Mouse (Mus musculus): Measurements from ENCODE around the gene Agtrap. TPM values are rescaled to one million over a fixed set of nuclear protein-coding genes. Genes with fewer than 3 reads are reported as not detected.
"Not testable (repeated sequence)": the region's sequence is repeated elsewhere in the genome, so short reads cannot be mapped to it uniquely, and the experiment has no call there.

The Agtrap gene
- polyA plus RNA-seq, 1 experiment from 2014 or later: 2.6 TPM

DNA sequence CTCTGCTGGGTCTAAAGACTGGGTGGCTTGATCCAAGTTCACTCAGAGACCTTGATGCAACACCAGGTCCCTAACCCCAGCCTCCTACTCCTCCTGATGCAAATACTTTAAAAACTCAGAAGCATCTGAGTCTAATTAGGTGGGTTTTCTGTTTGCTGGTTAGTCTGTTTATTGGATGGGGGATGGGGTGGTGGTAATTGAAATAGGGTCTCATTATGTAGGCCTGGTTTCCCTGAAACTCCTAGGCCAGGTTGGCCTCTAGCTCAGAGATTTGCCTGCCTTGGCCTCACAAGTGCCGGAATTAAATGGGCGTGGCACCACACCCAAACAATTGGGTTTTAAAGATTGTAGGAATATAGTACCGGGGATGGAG lies 34.8 kb upstream of the Agtrap start:
- peak overlapping the region; percentile 35; the same call in 1 of the 2 replicates for H3K27ac ChIP-seq (ENCODE audit: low read depth, low read length)
- 49% methylated on average over 3 of the region's 3 CpGs for WGBS
- H3K27me3 ChIP-seq (ENCODE audit: control insufficient read depth, insufficient read depth, low read length): no peaks in the 10 kb centered on the region
- peaks cover 14% of the 10 kb centered on the region; the same call in 1 of the 2 replicates for H3K4me1 ChIP-seq (ENCODE audit: control insufficient read depth, insufficient read depth, low read length)
- H3K9ac ChIP-seq (replicated peaks; ENCODE audit: low read depth, low read length): no peak overlapping the region
- H3K4me3 ChIP-seq (ENCODE audit: low read depth, low read length): no peak overlapping the region
- no peaks in the 10 kb centered on the region for H3K36me3 ChIP-seq (ENCODE audit: control insufficient read depth, insufficient read depth, low read length)
- no peaks in the 10 kb centered on the region for H3K9me3 ChIP-seq (ENCODE audit: control insufficient read depth, low read length)
- no peak for ATAC-seq (ENCODE audit: low read depth)
- H3K4me2 ChIP-seq (ENCODE audit: low read depth, low read length): no peak overlapping the region

DNA sequence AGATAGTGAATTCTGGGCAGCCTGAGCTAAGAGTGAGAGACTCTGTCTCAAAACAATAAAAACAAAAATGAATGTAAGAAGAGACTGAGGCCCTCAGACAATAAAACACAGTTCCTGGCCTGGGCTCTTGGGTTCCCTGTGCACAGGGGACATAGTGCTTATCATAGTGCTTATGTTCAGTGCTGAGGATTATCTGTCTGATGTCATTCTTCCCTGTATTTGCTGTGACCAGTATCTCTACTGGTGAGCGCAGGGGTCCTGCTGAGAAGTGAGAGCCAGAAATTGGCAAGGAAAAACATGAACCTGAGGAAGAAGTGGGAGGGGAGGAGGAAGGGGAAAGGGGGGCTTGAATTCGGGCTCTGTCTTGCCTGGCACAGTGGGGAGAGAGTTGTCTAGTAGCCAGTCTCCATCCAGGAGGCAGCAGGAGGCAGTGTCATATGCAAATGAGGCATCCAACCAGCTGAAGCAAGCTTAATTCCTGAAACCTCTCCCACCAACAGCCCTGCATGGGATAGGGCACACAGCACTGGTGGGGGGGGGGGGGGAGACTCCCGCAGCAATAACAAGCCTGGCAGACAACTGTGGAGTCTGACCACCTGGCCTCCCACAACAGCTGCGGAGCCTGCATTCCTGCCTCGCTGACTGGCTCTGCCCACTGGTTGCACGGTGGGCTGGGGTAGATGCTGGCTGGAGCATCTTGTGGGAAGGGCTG lies 34.3 kb upstream of the Agtrap start:
- Histone ChIP-seq H3K9ac (replicated peaks; ENCODE audit: low read depth, low read length) (no peak overlapping the region), H3K27ac (ENCODE audit: low read depth, low read length) (peak overlapping the region; percentile 64), H3K27me3 (ENCODE audit: control insufficient read depth, insufficient read depth, low read length) (no peaks in the 10 kb centered on the region), H3K4me3 (ENCODE audit: low read depth, low read length) (no peak overlapping the region), H3K4me1 (ENCODE audit: control insufficient read depth, insufficient read depth, low read length) (peaks cover 14% of the 10 kb centered on the region; the same call in 1 of the 2 replicates), H3K9me3 (ENCODE audit: control insufficient read depth, low read length) (no peaks in the 10 kb centered on the region), H3K36me3 (ENCODE audit: control insufficient read depth, insufficient read depth, low read length) (no peaks in the 10 kb centered on the region), H3K4me2 (ENCODE audit: low read depth, low read length) (no peak overlapping the region)
- WGBS: 7% methylated on average over 6 of the region's 6 CpGs
- peak; percentile 78 for ATAC-seq (ENCODE audit: low read depth)

DNA sequence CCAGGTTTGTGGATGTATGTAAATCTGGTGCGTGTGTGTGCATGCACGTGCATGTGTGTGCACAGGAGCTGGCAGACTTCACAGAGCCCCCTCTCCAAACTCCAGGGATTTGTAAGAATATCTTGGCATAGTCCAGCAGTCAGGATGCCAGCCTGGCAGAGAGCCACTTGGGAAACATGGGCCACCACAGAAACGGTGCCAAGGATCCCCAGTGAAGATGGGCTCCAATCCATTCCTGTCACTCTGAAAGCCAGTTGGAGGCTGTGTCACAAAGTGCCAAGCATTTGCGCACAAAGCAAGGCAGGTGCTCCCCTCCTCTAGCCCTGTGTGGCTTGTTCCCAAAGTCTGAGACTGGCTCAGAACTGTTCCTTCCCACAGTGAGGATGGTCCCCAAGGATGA lies 33.5 kb upstream of the Agtrap start:
- Histone ChIP-seq H3K4me1 (ENCODE audit: control insufficient read depth, insufficient read depth, low read length) (peaks cover 9% of the 10 kb centered on the region; the same call in 1 of the 2 replicates), H3K4me3 (ENCODE audit: low read depth, low read length) (no peak overlapping the region), H3K4me2 (ENCODE audit: low read depth, low read length) (no peak overlapping the region), H3K27ac (ENCODE audit: low read depth, low read length) (peak overlapping the region; percentile 64), H3K36me3 (ENCODE audit: control insufficient read depth, insufficient read depth, low read length) (no peaks in the 10 kb centered on the region), H3K9ac (replicated peaks; ENCODE audit: low read depth, low read length) (no peak overlapping the region), H3K27me3 (ENCODE audit: control insufficient read depth, insufficient read depth, low read length) (no peaks in the 10 kb centered on the region), H3K9me3 (ENCODE audit: control insufficient read depth, low read length) (no peaks in the 10 kb centered on the region)
- WGBS: 60% methylated on average over 4 of the region's 4 CpGs
- peak; percentile 47; the same call in 1 of the 2 replicates for ATAC-seq (ENCODE audit: low read depth)

GRCm38 (mm10) chr4:148120555-148120954 lies 32.7 kb upstream of the Agtrap start:
- ATAC-seq (ENCODE audit: low read depth): no peak
- H3K27me3 ChIP-seq (ENCODE audit: control insufficient read depth, insufficient read depth, low read length): no peaks in the 10 kb centered on the region
- H3K4me1 ChIP-seq (ENCODE audit: control insufficient read depth, insufficient read depth, low read length): peaks cover 10% of the 10 kb centered on the region
- no peak overlapping the region for H3K9ac ChIP-seq (replicated peaks; ENCODE audit: low read depth, low read length)
- H3K4me3 ChIP-seq (ENCODE audit: low read depth, low read length): no peak overlapping the region
- no peak overlapping the region for H3K4me2 ChIP-seq (ENCODE audit: low read depth, low read length)
- 69% methylated on average over 9 of the region's 9 CpGs for WGBS
- H3K27ac ChIP-seq (ENCODE audit: low read depth, low read length): no peak overlapping the region
- H3K36me3 ChIP-seq (ENCODE audit: control insufficient read depth, insufficient read depth, low read length): no peaks in the 10 kb centered on the region
- no peaks in the 10 kb centered on the region for H3K9me3 ChIP-seq (ENCODE audit: control insufficient read depth, low read length)

- not testable (repeated sequence) for H3K9me3 ChIP-seq (ENCODE audit: control insufficient read depth, low read length); H3K27ac ChIP-seq (ENCODE audit: low read depth, low read length); H3K4me2 ChIP-seq (ENCODE audit: low read depth, low read length); ATAC-seq (ENCODE audit: low read depth); H3K27me3 ChIP-seq (ENCODE audit: control insufficient read depth, insufficient read depth, low read length); H3K4me3 ChIP-seq (ENCODE audit: low read depth, low read length); H3K36me3 ChIP-seq (ENCODE audit: control insufficient read depth, insufficient read depth, low read length); H3K9ac ChIP-seq (replicated peaks; ENCODE audit: low read depth, low read length)
- WGBS: 89% methylated on average over 9 of the region's 9 CpGs
- peaks cover 13% of the 10 kb centered on the region for H3K4me1 ChIP-seq (ENCODE audit: control insufficient read depth, insufficient read depth, low read length)
Observed at GRCm38 (mm10) chr4:148119578-148119977, 31.7 kb upstream of the Agtrap start.

DNA sequence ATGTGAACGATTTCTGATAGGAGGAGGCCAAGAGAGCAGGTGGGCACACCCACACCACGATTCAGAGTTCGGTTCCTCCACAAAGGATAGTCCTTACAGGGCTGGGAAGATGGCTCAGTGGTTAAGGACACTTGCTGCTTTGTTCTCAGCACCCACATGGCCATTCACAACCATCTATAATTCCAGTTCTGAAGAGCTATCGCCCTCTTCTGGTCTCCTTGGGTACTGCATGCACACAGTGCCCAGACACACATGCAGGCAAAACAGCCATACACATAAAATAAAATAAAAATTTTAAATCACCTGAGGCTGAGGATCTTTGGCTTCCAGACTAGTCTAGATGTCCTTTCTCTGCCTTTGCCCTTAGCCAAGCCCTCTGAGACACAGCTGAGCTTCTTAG lies 29.6 kb upstream of the Agtrap start:
- Histone ChIP-seq H3K27me3 (ENCODE audit: control insufficient read depth, insufficient read depth, low read length) (no peaks in the 10 kb centered on the region), H3K27ac (ENCODE audit: low read depth, low read length) (no peak overlapping the region), H3K9me3 (ENCODE audit: control insufficient read depth, low read length) (no peaks in the 10 kb centered on the region), H3K4me3 (ENCODE audit: low read depth, low read length) (no peak overlapping the region), H3K9ac (replicated peaks; ENCODE audit: low read depth, low read length) (no peak overlapping the region), H3K4me2 (ENCODE audit: low read depth, low read length) (no peak overlapping the region), H3K4me1 (ENCODE audit: control insufficient read depth, insufficient read depth, low read length) (peaks cover 9% of the 10 kb centered on the region), H3K36me3 (ENCODE audit: control insufficient read depth, insufficient read depth, low read length) (no peaks in the 10 kb centered on the region)
- WGBS: 80% methylated on average over 4 of the region's 4 CpGs
- no peak for ATAC-seq (ENCODE audit: low read depth)

DNA sequence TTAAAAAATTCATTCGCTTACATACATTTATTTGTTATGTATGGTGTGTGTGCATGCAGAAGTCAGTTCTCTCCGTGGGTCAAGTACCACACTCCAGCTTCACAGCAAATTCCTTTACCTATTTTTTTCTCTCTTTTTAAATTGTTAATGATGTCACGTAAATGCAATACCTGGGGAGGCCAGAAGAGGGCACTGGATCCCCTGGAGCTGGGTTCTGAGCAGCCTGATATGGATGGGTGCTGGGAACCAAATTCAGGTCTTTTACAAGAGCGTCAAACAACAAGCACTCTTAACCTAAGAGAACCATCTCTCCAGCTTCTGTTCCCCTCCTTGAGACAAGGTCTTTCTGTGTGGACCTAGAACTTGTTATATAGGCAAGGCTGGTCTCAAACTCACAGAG lies 28.8 kb upstream of the Agtrap start:
- Histone ChIP-seq H3K9ac (replicated peaks; ENCODE audit: low read depth, low read length) (no peak overlapping the region), H3K27me3 (ENCODE audit: control insufficient read depth, insufficient read depth, low read length) (no peaks in the 10 kb centered on the region), H3K36me3 (ENCODE audit: control insufficient read depth, insufficient read depth, low read length) (no peaks in the 10 kb centered on the region), H3K27ac (ENCODE audit: low read depth, low read length) (no peak overlapping the region), H3K4me1 (ENCODE audit: control insufficient read depth, insufficient read depth, low read length) (peaks cover 7% of the 10 kb centered on the region; the same call in 1 of the 2 replicates), H3K4me2 (ENCODE audit: low read depth, low read length) (no peak overlapping the region), H3K4me3 (ENCODE audit: low read depth, low read length) (no peak overlapping the region), H3K9me3 (ENCODE audit: control insufficient read depth, low read length) (no peaks in the 10 kb centered on the region)
- 81% methylated on average over 4 of the region's 4 CpGs for WGBS
- no peak for ATAC-seq (ENCODE audit: low read depth)

GRCm38 (mm10) chr4:148115467-148115866 lies 27.6 kb upstream of the Agtrap start:
- Histone ChIP-seq H3K4me2 (ENCODE audit: low read depth, low read length) (no peak overlapping the region), H3K36me3 (ENCODE audit: control insufficient read depth, insufficient read depth, low read length) (no peaks in the 10 kb centered on the region), H3K9me3 (ENCODE audit: control insufficient read depth, low read length) (no peaks in the 10 kb centered on the region), H3K27me3 (ENCODE audit: control insufficient read depth, insufficient read depth, low read length) (no peaks in the 10 kb centered on the region), H3K27ac (ENCODE audit: low read depth, low read length) (no peak overlapping the region), H3K9ac (replicated peaks; ENCODE audit: low read depth, low read length) (no peak overlapping the region), H3K4me3 (ENCODE audit: low read depth, low read length) (no peak overlapping the region), H3K4me1 (ENCODE audit: control insufficient read depth, insufficient read depth, low read length) (peaks cover 4% of the 10 kb centered on the region; the same call in 1 of the 2 replicates)
- WGBS: 8% methylated on average over 15 of the region's 15 CpGs
- peak; percentile 38; the same call in 1 of the 2 replicates for ATAC-seq (ENCODE audit: low read depth)

DNA sequence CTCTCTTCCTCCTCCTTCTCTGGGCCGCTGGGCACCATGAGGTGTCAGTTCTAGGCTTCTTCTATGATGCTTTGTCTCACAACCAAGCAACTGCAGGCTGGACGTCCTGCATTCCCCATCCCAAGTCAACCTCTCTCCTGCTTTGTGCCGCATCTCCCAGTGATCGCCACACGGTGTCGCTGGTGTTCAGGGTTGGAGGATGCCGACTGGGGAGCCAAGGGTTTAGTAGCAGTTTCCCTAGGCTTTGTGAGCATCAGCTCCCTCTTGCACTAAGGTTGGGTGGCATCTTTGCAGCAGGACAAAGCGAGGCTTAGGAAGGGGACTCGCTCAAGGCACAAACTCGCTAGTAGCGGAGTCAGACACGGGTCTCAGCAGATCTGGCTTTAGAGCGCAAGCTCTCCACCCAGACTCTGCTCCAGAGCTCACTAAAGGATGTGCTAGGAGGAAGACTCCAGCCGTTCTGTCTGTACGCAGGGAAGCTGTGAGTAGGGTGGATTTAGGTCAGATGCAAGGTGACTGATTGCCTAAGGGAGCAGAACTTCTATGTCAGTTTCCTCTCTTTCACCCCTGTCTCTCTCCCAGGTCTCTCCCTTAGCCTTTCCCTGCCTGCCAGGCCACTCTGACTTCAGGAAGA lies 27.0 kb upstream of the Agtrap start:
- no peak overlapping the region for H3K4me3 ChIP-seq (ENCODE audit: low read depth, low read length)
- H3K9ac ChIP-seq (replicated peaks; ENCODE audit: low read depth, low read length): 0 out of 2 replicates have a peak overlapping the region, but pooled peaks have one; percentile 17
- H3K9me3 ChIP-seq (ENCODE audit: control insufficient read depth, low read length): no peaks in the 10 kb centered on the region
- no peaks in the 10 kb centered on the region for H3K36me3 ChIP-seq (ENCODE audit: control insufficient read depth, insufficient read depth, low read length)
- H3K27me3 ChIP-seq (ENCODE audit: control insufficient read depth, insufficient read depth, low read length): no peaks in the 10 kb centered on the region
- WGBS: 6% methylated on average over 15 of the region's 15 CpGs
- peaks cover 4% of the 10 kb centered on the region; the same call in 1 of the 2 replicates for H3K4me1 ChIP-seq (ENCODE audit: control insufficient read depth, insufficient read depth, low read length)
- ATAC-seq (ENCODE audit: low read depth): peak; percentile 80
- H3K27ac ChIP-seq (ENCODE audit: low read depth, low read length): peak overlapping the region; percentile 70
- no peak overlapping the region for H3K4me2 ChIP-seq (ENCODE audit: low read depth, low read length)
